Mouse (Mus musculus): ENCODE results near the gene B3gnt7. TPM values are rescaled to one million over a fixed set of nuclear protein-coding genes. Genes with fewer than 3 reads are reported as not detected.
"Not testable (repeated sequence)": the region's sequence is repeated elsewhere in the genome, so short reads cannot be mapped to it uniquely, and the experiment has no call there.

The B3gnt7 gene
- polyA plus RNA-seq, 1 experiment from 2014 or later, result 8.1 TPM

DNA sequence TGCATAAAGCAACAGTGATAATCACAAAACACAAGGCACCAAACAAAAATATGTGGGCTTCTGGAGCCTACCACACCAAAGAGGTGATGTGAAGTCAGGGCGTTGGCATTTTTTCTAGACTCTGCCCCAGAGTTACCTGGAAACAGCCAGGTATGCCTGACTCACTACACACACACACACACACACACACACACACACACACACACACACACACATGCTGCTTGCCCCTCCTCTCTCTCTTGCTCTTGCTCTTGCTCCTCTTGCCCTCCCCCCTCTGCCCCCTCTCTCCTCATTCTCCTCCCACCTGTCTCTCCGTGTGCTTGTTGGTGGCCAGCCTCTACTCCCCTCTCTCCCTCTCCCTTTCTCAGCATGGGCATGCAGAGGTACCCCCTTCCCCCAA is 33.7 kb downstream of the B3gnt7 start:
- no peaks in the 10 kb centered on the region for H3K36me3 ChIP-seq (ENCODE audit: control insufficient read depth, insufficient read depth, low read length)
- H3K27ac ChIP-seq (ENCODE audit: low read depth, low read length), result no peak overlapping the region
- no peak overlapping the region for H3K4me2 ChIP-seq (replicated peaks; ENCODE audit: low read depth, low read length)
- no peaks in the 10 kb centered on the region for H3K9me3 ChIP-seq (ENCODE audit: control insufficient read depth, low read length)
- 36% methylated on average over 2 of the region's 2 CpGs for WGBS
- no peak overlapping the region for H3K9ac ChIP-seq (ENCODE audit: low read depth, low read length)
- H3K4me3 ChIP-seq (ENCODE audit: low read length), result no peak overlapping the region
- no peak for ATAC-seq (ENCODE audit: low FRiP score, low TSS enrichment)
- H3K4me1 ChIP-seq (ENCODE audit: control insufficient read depth, insufficient read depth, low read length), result no peaks in the 10 kb centered on the region
- no peaks in the 10 kb centered on the region for H3K27me3 ChIP-seq (ENCODE audit: control insufficient read depth, insufficient read depth, low read length)

GRCm38 (mm10) chr1:86339156-86339812 is 36.7 kb downstream of the B3gnt7 start:
- H3K27ac ChIP-seq (ENCODE audit: low read depth, low read length), result no peak overlapping the region
- peak; percentile 75; the same call in 1 of the 2 replicates for ATAC-seq (ENCODE audit: low FRiP score, low TSS enrichment)
- H3K27me3 ChIP-seq (ENCODE audit: control insufficient read depth, insufficient read depth, low read length), result no peaks in the 10 kb centered on the region
- H3K4me1 ChIP-seq (ENCODE audit: control insufficient read depth, insufficient read depth, low read length), result no peaks in the 10 kb centered on the region
- no peak overlapping the region for H3K4me2 ChIP-seq (replicated peaks; ENCODE audit: low read depth, low read length)
- H3K9me3 ChIP-seq (ENCODE audit: control insufficient read depth, low read length), result no peaks in the 10 kb centered on the region
- H3K4me3 ChIP-seq (ENCODE audit: low read length), result no peak overlapping the region
- WGBS, result 27% methylated on average over 4 of the region's 4 CpGs
- no peak overlapping the region for H3K9ac ChIP-seq (ENCODE audit: low read depth, low read length)
- H3K36me3 ChIP-seq (ENCODE audit: control insufficient read depth, insufficient read depth, low read length), result no peaks in the 10 kb centered on the region

DNA sequence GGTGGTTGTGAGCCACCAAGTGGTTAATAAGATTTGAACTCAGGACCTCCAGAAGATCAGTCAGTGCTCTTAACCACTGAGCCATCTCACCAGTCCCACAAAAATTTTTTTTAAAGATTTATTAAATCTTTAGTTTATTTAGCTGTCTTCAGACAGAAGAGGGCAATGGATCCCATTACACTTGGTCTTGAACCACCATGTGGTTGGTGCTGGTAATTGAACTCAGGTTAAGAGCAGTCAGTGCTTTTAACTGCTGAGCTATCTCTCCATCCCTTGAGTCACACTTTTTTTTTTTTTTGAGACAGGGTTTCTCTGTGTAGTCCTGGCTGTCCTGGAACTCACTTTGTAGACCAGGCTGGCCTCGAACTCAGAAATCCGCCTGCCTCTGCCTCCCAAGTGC is 38.5 kb downstream of the B3gnt7 start:
- WGBS, result 88% methylated on average over 2 of the region's 2 CpGs
- not testable (repeated sequence) for ATAC-seq (ENCODE audit: low FRiP score, low TSS enrichment); H3K36me3 ChIP-seq (ENCODE audit: control insufficient read depth, insufficient read depth, low read length); H3K9me3 ChIP-seq (ENCODE audit: control insufficient read depth, low read length); H3K9ac ChIP-seq (ENCODE audit: low read depth, low read length); H3K27ac ChIP-seq (ENCODE audit: low read depth, low read length); H3K4me2 ChIP-seq (replicated peaks; ENCODE audit: low read depth, low read length); H3K27me3 ChIP-seq (ENCODE audit: control insufficient read depth, insufficient read depth, low read length); H3K4me1 ChIP-seq (ENCODE audit: control insufficient read depth, insufficient read depth, low read length); H3K4me3 ChIP-seq (ENCODE audit: low read length)

- 89% methylated on average over 2 of the region's 2 CpGs for WGBS
- Histone ChIP-seq H3K4me3 (ENCODE audit: low read length) (no peak overlapping the region), H3K27ac (ENCODE audit: low read depth, low read length) (no peak overlapping the region), H3K27me3 (ENCODE audit: control insufficient read depth, insufficient read depth, low read length) (no peaks in the 10 kb centered on the region), H3K4me1 (ENCODE audit: control insufficient read depth, insufficient read depth, low read length) (no peaks in the 10 kb centered on the region), H3K9ac (ENCODE audit: low read depth, low read length) (no peak overlapping the region), H3K36me3 (ENCODE audit: control insufficient read depth, insufficient read depth, low read length) (peaks cover 9% of the 10 kb centered on the region; the same call in 1 of the 2 replicates), H3K4me2 (replicated peaks; ENCODE audit: low read depth, low read length) (no peak overlapping the region), H3K9me3 (ENCODE audit: control insufficient read depth, low read length) (no peaks in the 10 kb centered on the region)
- no peak for ATAC-seq (ENCODE audit: low FRiP score, low TSS enrichment)
These were observed 39.7 kb downstream of the B3gnt7 start for GRCm38 (mm10) chr1:86342371-86342770.

DNA sequence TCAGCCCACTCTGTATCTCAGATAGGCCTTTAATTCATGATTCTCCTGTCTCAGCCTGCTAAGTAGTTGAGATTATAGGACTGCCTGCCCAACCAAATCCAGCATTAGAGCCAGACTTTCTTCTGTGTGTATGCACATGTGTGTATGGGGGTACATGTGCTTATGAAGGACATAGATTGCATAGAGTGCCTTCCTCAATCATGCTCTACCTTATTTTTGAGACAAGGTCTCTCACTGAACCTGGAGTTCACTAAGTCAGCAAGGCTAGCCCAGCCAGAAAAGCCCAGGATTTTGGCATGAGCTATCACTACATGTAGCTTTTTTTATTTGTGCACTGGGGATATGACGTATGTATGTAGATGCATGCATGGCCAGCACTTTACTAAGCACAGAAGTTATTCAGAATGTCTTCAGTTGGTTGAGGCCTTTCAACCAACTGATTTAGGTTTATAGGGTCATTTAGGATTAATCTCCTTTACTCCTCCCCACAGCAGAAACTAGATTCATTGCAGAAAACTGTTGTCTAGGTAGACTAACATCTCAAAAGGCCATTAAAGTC is 40.5 kb downstream of the B3gnt7 start:
- Histone ChIP-seq H3K27ac (ENCODE audit: low read depth, low read length) (no peak overlapping the region), H3K9me3 (ENCODE audit: control insufficient read depth, low read length) (no peaks in the 10 kb centered on the region), H3K27me3 (ENCODE audit: control insufficient read depth, insufficient read depth, low read length) (no peaks in the 10 kb centered on the region), H3K4me1 (ENCODE audit: control insufficient read depth, insufficient read depth, low read length) (no peaks in the 10 kb centered on the region), H3K4me3 (ENCODE audit: low read length) (no peak overlapping the region), H3K9ac (ENCODE audit: low read depth, low read length) (no peak overlapping the region), H3K4me2 (replicated peaks; ENCODE audit: low read depth, low read length) (no peak overlapping the region), H3K36me3 (ENCODE audit: control insufficient read depth, insufficient read depth, low read length) (peaks cover 16% of the 10 kb centered on the region)
- WGBS, result 100% methylated on average over 1 of the region's 1 CpGs
- ATAC-seq (ENCODE audit: low FRiP score, low TSS enrichment), result no peak

DNA sequence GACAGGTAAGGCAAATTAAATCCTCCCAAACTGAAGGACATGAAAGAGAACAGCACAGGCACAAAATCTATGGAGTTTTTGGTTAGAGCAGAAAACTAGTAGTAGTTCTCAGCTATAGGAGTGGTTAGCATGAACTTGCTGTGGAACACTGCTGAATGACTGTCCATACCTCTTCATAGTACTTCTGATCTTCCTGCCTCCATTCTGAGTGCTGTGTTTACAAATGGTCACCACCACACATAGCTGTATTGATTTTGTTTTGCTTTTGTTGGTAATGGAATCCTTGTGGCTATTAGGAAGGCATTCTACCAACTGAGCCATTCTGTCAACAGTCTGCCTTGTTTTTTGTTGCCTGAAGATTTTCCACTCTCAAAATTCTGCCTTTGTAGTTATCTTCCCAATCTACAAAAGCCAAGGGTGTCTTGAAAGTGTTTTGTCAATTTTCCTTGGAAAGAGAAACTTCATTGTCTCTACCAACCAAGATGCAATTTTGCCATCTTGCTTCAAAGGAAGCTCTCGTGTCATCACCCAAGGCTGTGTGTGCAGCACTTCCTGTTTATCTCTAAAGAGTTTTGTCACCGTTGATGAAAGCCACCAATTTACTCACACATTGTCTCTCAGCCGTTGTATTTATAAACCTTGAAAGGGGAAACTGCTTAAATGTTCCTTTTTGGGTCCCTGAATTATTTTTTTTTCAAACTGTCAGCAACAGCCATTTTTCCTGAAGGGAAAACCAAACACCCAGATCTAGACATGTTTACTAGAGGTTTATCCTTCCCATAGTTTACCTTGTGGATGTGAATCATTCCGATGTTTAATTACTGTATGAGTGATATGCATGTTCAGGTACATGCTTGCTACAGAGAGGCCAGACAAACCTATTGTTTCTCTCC is 41.6 kb downstream of the B3gnt7 start:
- H3K27me3 ChIP-seq (ENCODE audit: control insufficient read depth, insufficient read depth, low read length), result no peaks in the 10 kb centered on the region
- no peak for ATAC-seq (ENCODE audit: low FRiP score, low TSS enrichment)
- 66% methylated on average over 4 of the region's 4 CpGs for WGBS
- no peaks in the 10 kb centered on the region for H3K4me1 ChIP-seq (ENCODE audit: control insufficient read depth, insufficient read depth, low read length)
- H3K36me3 ChIP-seq (ENCODE audit: control insufficient read depth, insufficient read depth, low read length), result peaks cover 27% of the 10 kb centered on the region
- no peak overlapping the region for H3K27ac ChIP-seq (ENCODE audit: low read depth, low read length)
- no peak overlapping the region for H3K4me2 ChIP-seq (replicated peaks; ENCODE audit: low read depth, low read length)
- no peak overlapping the region for H3K4me3 ChIP-seq (ENCODE audit: low read length)
- H3K9ac ChIP-seq (ENCODE audit: low read depth, low read length), result no peak overlapping the region
- no peaks in the 10 kb centered on the region for H3K9me3 ChIP-seq (ENCODE audit: control insufficient read depth, low read length)

GRCm38 (mm10) chr1:86345069-86345468 is 42.4 kb downstream of the B3gnt7 start:
- H3K27ac ChIP-seq (ENCODE audit: low read depth, low read length), result no peak overlapping the region
- H3K4me3 ChIP-seq (ENCODE audit: low read length), result no peak overlapping the region
- no peaks in the 10 kb centered on the region for H3K27me3 ChIP-seq (ENCODE audit: control insufficient read depth, insufficient read depth, low read length)
- H3K36me3 ChIP-seq (ENCODE audit: control insufficient read depth, insufficient read depth, low read length), result peaks cover 35% of the 10 kb centered on the region
- H3K9ac ChIP-seq (ENCODE audit: low read depth, low read length), result no peak overlapping the region
- 93% methylated on average over 4 of the region's 4 CpGs for WGBS
- no peak for ATAC-seq (ENCODE audit: low FRiP score, low TSS enrichment)
- no peaks in the 10 kb centered on the region for H3K9me3 ChIP-seq (ENCODE audit: control insufficient read depth, low read length)
- no peaks in the 10 kb centered on the region for H3K4me1 ChIP-seq (ENCODE audit: control insufficient read depth, insufficient read depth, low read length)
- H3K4me2 ChIP-seq (replicated peaks; ENCODE audit: low read depth, low read length), result no peak overlapping the region

- 91% methylated on average over 4 of the region's 4 CpGs for WGBS
- Histone ChIP-seq H3K9ac (ENCODE audit: low read depth, low read length) (no peak overlapping the region), H3K4me1 (ENCODE audit: control insufficient read depth, insufficient read depth, low read length) (no peaks in the 10 kb centered on the region), H3K27me3 (ENCODE audit: control insufficient read depth, insufficient read depth, low read length) (no peaks in the 10 kb centered on the region), H3K4me2 (replicated peaks; ENCODE audit: low read depth, low read length) (no peak overlapping the region), H3K4me3 (ENCODE audit: low read length) (no peak overlapping the region), H3K9me3 (ENCODE audit: control insufficient read depth, low read length) (no peaks in the 10 kb centered on the region), H3K36me3 (ENCODE audit: control insufficient read depth, insufficient read depth, low read length) (peaks cover 44% of the 10 kb centered on the region), H3K27ac (ENCODE audit: low read depth, low read length) (no peak overlapping the region)
- no peak for ATAC-seq (ENCODE audit: low FRiP score, low TSS enrichment)
These were observed 43.3 kb downstream of the B3gnt7 start for GRCm38 (mm10) chr1:86345956-86346355.

Measured in kidney, embryonic 14.5 days (tissue).